In the genomic region with DNA sequence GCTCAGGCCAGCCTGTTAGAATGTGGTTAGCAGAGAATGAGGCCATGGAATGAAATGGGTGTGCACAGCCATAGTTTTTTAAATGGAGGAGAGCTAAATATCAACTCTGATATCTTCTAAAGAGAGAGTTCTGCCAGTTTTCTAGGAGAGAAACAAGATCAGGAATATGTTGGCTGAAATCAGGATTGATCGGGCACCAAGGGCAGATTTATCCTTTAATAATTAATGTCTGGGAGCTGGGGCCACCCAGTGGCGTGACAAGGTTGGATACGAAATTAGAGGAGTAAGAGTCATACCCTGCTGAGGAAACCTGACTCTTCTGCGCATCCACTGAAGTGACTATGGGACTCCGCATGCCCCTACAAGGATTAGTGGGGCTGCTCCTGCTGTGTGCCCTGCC, we compare ENCODE assay signal across 26 mouse cellular contexts. TPM values are rescaled to one million over a fixed set of nuclear protein-coding genes. Genes with fewer than 3 reads are reported as not detected.
DNase-seq lines count a peak whose midpoint lies in the region; ATAC-seq and TF ChIP-seq lines count a peak whose summit lies in the region.
"Had no signal": no experiment of that assay in that cellular context is flagged by ENCODE, and none has a peak within 500 bp of the region (broad histone marks: within the 10 kb centered on the region; RNA-seq: fewer than 3 reads in every experiment).

A gene (plus strand): TSS at position 302 of the 400 bp plus-strand sequence.

- peaks cover 23% of the 10 kb centered on the region for H3K79me2 ChIP-seq in liver, adult 2 months (ENCODE audit: control insufficient read depth, insufficient read depth, low read length)

- no peak for TF ChIP-seq EP300 in liver, postnatal 0 days (IDR thresholded peaks at IDR 0.05; ENCODE audit: low read depth)

- no peak for DNase-seq in kidney, adult 2 months
- DNase-seq in kidney, adult 8-10 months = no peak
- DNase-seq in liver, adult 2 months (ENCODE audit: extremely low read depth, low read depth, low spot score) = peak; percentile 92
- no peak for DNase-seq in liver, postnatal 0 days
- DNase-seq: adrenal gland, adult 2 months; adrenal gland, adult 8-10 months; adrenal gland, postnatal 10 days; adrenal gland, postnatal 14 days; adrenal gland, postnatal 25 days; adrenal gland, postnatal 36 days; B cell, adult 2 months; cerebellum, adult 11 months; cerebellum, adult 11-12 months; cerebellum, adult 18-20 months; cerebellum, adult 2 months had no signal

- H3K27ac ChIP-seq in kidney, adult 2 months (ENCODE audit: insufficient read depth, low read depth, low read length) = no peak within 1 kb of the TSS
- peak within 1 kb of the TSS; percentile 93 for H3K27ac ChIP-seq in liver, adult 2 months (replicated peaks; ENCODE audit: insufficient read depth, low read depth, low read length)
- H3K27ac ChIP-seq in liver, postnatal 0 days (ENCODE audit: low read depth) = no peak within 1 kb of the TSS; the same call in 1 of the 2 replicates
- H3K27ac ChIP-seq in bone marrow macrophage, adult 2 months (ENCODE audit: insufficient read depth, low read depth, low read length) = no peak within 1 kb of the TSS
- no peak within 1 kb of the TSS for H3K27ac ChIP-seq in hindbrain, embryonic 12.5 days

- 0 out of 2 replicates have a peak, but pooled peaks have one; percentile 16 for TF ChIP-seq CTCF in kidney, adult 2 months (conservative IDR thresholded peaks at IDR 0.05; ENCODE audit: insufficient read depth, insufficient read length, low read depth, low read length)
- TF ChIP-seq CTCF in liver, adult 2 months (IDR thresholded peaks at IDR 0.05; ENCODE audit: low read depth, low read length) = no peak; the same call in 1 of the 2 replicates
- no peak for TF ChIP-seq CTCF in liver, postnatal 0 days (IDR thresholded peaks at IDR 0.05; ENCODE audit: low read depth)
- no peak for TF ChIP-seq CTCF in bone marrow macrophage, adult 2 months (IDR thresholded peaks at IDR 0.05; ENCODE audit: low read depth, low read length)

- no peaks in the 10 kb centered on the region for H3K9me3 ChIP-seq in liver, postnatal 0 days (ENCODE audit: low read length)
- no peaks in the 10 kb centered on the region for H3K9me3 ChIP-seq in hindbrain, embryonic 12.5 days (replicated peaks)

- no peak for ATAC-seq in liver, postnatal 0 days
- ATAC-seq in hindbrain, embryonic 12.5 days (ENCODE audit: low FRiP score) = no peak
- ATAC-seq: activated CD4-positive, CD25-positive, alpha-beta regulatory T cell, adult 4 months; CD4-positive, CD25-positive, alpha-beta regulatory T cell, adult 4 months; Patski had no signal

- peak within 1 kb of the TSS; percentile 73 for H3K9ac ChIP-seq in liver, adult 2 months (ENCODE audit: low read depth, low read length)
- H3K9ac ChIP-seq in liver, postnatal 0 days (replicated peaks) = no peak within 1 kb of the TSS
- no peak within 1 kb of the TSS for H3K9ac ChIP-seq in hindbrain, embryonic 12.5 days

- H3K4me1 ChIP-seq in kidney, adult 2 months (ENCODE audit: control insufficient read depth, insufficient read depth, low read length) = no peaks in the 10 kb centered on the region
- peaks cover 30% of the 10 kb centered on the region for H3K4me1 ChIP-seq in liver, adult 2 months (ENCODE audit: control insufficient read depth, insufficient read depth, low read length)
- no peaks in the 10 kb centered on the region for H3K4me1 ChIP-seq in liver, postnatal 0 days (ENCODE audit: insufficient read depth)
- peaks cover 4% of the 10 kb centered on the region for H3K4me1 ChIP-seq in bone marrow macrophage, adult 2 months (ENCODE audit: control insufficient read depth, insufficient read depth, low read length)
- H3K4me1 ChIP-seq in hindbrain, embryonic 12.5 days = no peaks in the 10 kb centered on the region

- H3K36me3 ChIP-seq in kidney, adult 2 months (ENCODE audit: control insufficient read depth, insufficient read depth, low read length) = no peaks in the 10 kb centered on the region
- peaks cover 9% of the 10 kb centered on the region for H3K36me3 ChIP-seq in liver, adult 2 months (ENCODE audit: control insufficient read depth, insufficient read depth, low read length)
- no peaks in the 10 kb centered on the region for H3K36me3 ChIP-seq in liver, postnatal 0 days (replicated peaks; ENCODE audit: insufficient read depth, low read length)
- no peaks in the 10 kb centered on the region for H3K36me3 ChIP-seq in hindbrain, embryonic 12.5 days
- H3K36me3 ChIP-seq: G1E had no signal

- 74% methylated on average over 5 of the region's 5 CpGs for WGBS in kidney, adult 2 months
- 28% methylated on average over 5 of the region's 5 CpGs for WGBS in liver, adult 2 months
- 81% methylated on average over 5 of the region's 5 CpGs for WGBS in liver, postnatal 0 days (ENCODE audit: insufficient replicate concordance)
- 81% methylated on average over 5 of the region's 5 CpGs for WGBS in hindbrain, embryonic 12.5 days

- H3K27me3 ChIP-seq in kidney, adult 2 months (replicated peaks; ENCODE audit: control insufficient read depth, insufficient read depth, low read length) = no peaks in the 10 kb centered on the region
- H3K27me3 ChIP-seq in liver, adult 2 months (ENCODE audit: control insufficient read depth, insufficient read depth, low read length) = no peaks in the 10 kb centered on the region
- H3K27me3 ChIP-seq in liver, postnatal 0 days (ENCODE audit: insufficient read depth, low read length) = no peaks in the 10 kb centered on the region
- H3K27me3 ChIP-seq in hindbrain, embryonic 12.5 days = no peaks in the 10 kb centered on the region
- H3K27me3 ChIP-seq: CH12.LX, Patski had no signal

- no peak within 1 kb of the TSS for H3K4me3 ChIP-seq in kidney, adult 2 months (ENCODE audit: insufficient read depth, low read depth, low read length)
- H3K4me3 ChIP-seq in liver, adult 2 months (ENCODE audit: insufficient read depth, low read depth, low read length) = peak within 1 kb of the TSS; percentile 55
- no peak within 1 kb of the TSS for H3K4me3 ChIP-seq in liver, postnatal 0 days (ENCODE audit: low read depth, low read length)
- no peak within 1 kb of the TSS for H3K4me3 ChIP-seq in bone marrow macrophage, adult 2 months (ENCODE audit: insufficient read depth, low read length)
- no peak within 1 kb of the TSS for H3K4me3 ChIP-seq in hindbrain, embryonic 12.5 days

- no peak within 1 kb of the TSS for H3K4me2 ChIP-seq in liver, postnatal 0 days (ENCODE audit: low read depth, low read length)
- no peak within 1 kb of the TSS for H3K4me2 ChIP-seq in hindbrain, embryonic 12.5 days (replicated peaks)

- no peak for TF ChIP-seq POLR2A in kidney, adult 2 months (IDR thresholded peaks at IDR 0.05; ENCODE audit: low read depth, low read length)
- no peak for TF ChIP-seq POLR2A in liver, adult 2 months (IDR thresholded peaks at IDR 0.05; ENCODE audit: extremely low read depth, insufficient read depth, low read length)
- no peak for TF ChIP-seq POLR2A in bone marrow macrophage, adult 2 months (IDR thresholded peaks at IDR 0.05; ENCODE audit: borderline replicate concordance, low read depth, low read length)

RNA-seq across cellular contexts. Expression of the gene that starts here (rescaled TPM):
- polyA plus RNA-seq in kidney, adult 2 months (2012; rRNA removed) = 0.59 and 0.90 TPM in 2 replicates
- 75.8 and 159 TPM in 2 replicates for total RNA-seq in liver, adult 2 months (2014; rRNA removed)
- 41.5 and 119 TPM in 2 replicates for polyA plus RNA-seq in liver, adult 2 months (2012; rRNA removed)
- 0.08 and 0.19 TPM in 2 replicates for polyA plus RNA-seq in liver, postnatal 0 days (2015; fragmentation: Nextera tagmentation; extraction: Ambion mirVana)
- 35.1 and 38.1 TPM in 2 replicates for polyA plus RNA-seq in bone marrow macrophage, adult 2 months (2012; ENCODE audit: insufficient read depth, insufficient read length, missing spikeins)
- polyA plus RNA-seq in hindbrain, embryonic 12.5 days (2016; fragmentation: Nextera tagmentation; extraction: Ambion mirVana) = not detected in 2 replicates
- total RNA-seq: CH12.LX, ES-E14, MEL had no signal
- polyA plus RNA-seq: activated CD4-positive, CD25-positive, alpha-beta regulatory T cell, adult 4 months; brain, embryonic 14.5 days; C2C12; CD4-positive, CD25-positive, alpha-beta regulatory T cell, adult 4 months; cerebellum, adult 2 months; G1E; Patski had no signal

Comparison
In these comparisons a context has a peak if more than half of its experiments do, and no peak if none do; other contexts are left out.
1. RNA of the gene that starts here (polyA plus RNA-seq): 41.5 to 119 TPM in liver, adult 2 months and 35.1 to 38.1 TPM in bone marrow macrophage, adult 2 months; 0.59 to 0.90 TPM in kidney, adult 2 months, 0.08 to 0.19 TPM in liver, postnatal 0 days and not detected in hindbrain, embryonic 12.5 days; every median in the first group is over 10 times any median in the second.